Mouse (Mus musculus) embryo, embryonic 10 days (tissue): ENCODE measurements around the gene Prmt3.
A peak's percentile ranks its signal among the peaks of the same experiment; 100 is the strongest.

Experiments
- DNase-seq: peaks from one replicate; pipeline ENCODE4 v3.0.0-alpha.2; 2015; ENCODE audit warnings: low spot score

The Prmt3 gene

DNA sequence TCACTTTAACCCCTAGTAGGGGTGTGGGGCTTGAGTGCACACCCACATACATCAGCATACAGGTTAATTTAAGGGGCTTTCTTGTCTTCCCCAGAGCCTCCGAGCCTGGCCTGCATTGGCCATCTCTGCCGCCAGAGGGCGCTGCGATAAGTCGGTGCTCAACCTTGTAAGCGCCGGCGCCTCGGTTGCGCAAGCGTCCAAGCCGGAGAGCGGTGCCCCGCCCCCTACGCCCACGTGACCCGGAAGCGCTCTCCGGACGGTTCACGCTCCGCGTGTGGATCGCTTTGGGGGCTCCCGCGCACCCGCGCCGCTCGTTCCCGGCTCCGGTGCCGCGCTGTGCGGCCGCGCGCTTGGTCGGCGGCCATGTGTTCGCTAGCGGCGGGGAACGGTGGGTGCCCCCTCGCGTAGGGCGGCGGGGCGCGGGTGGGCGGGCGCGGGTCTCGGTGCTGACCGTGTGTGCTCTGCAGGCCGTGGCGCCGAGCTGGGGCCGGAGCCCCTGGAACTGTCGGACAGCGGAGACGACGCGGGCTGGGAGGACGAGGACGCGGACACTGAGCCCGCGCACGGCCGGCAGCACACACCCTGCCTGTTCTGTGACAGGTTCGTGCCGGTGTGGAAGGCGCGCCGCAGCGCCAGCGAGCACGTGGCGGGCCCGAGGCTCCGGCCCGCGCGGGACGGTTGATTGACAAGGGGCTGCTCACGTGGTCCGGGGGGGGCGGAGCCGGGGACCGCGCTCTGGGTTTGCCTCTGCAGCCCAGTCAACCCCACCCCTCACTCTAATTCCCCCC is at the start of gene Prmt3:
Prmt3 (plus strand) TSS at position 233 of the 788 bp plus-strand sequence.
- DNase-seq, result peak; percentile 98

DNA sequence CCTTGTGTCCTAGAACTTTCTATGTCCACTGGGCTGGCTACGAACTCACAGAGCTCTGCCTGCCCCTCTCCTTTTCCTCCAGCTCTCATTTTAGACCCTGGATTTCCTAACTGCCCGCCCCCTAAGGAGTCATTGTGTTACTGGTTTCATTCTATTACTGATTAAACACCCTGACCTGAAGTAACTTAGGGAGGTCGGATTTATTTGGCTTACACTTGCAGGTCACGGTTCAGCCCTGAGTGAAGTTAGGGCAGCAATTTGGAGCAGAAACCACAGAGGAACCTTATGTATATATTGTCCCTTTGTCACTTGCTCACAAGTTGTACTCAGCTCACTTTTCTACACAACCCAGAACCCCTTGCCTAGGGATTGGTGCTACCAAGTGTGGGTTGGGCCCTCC is 43.8 kb upstream of the Prmt3 start:
- no peak for DNase-seq

GRCm38 (mm10) chr7:49739448-49739847 is 38.7 kb upstream of the Prmt3 start:
- peak; percentile 9 for DNase-seq

- DNase-seq, result peak; percentile 39
Measured at GRCm38 (mm10) chr7:49741474-49741873, 36.7 kb upstream of the Prmt3 start.

DNA sequence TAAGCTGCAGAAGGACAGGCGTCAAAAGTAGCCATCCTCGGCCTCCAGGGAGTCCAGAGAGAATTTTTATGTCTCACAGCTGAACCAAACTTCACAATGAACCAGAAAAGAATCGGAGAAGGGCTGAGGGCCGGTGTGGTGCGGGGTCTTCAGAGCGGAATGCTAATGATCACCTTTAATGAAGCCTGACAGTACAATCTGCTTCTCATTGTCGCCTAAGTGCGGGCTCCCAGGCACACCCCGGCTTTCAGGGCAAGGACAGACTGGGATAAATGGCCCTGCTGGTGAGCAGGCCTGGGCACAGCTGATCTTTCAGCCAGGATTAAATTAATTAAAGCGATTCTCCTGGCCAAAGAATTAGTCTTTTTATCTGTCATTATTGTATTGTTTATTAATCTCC is 36.2 kb upstream of the Prmt3 start:
- DNase-seq, result peak; percentile 42

DNA sequence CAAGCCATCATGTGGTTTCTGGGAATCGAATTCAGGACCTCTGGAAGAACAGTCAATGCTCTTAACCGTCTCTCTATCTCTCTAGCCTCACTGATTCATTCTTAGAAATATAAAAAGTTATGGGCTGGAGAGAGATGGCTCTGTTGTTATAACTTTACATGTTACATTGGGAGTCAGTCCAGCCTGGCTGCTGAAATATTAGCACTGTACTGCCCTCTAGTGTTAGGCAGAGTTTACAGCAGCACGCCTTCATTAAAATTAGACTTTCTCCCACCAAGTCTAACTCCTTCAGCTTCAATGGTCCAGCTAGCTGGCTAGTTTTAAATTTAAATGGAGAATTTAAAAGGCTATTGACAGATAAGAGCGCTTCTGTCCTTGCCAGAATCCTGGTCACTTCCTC is 27.0 kb upstream of the Prmt3 start:
- peak; percentile 76 for DNase-seq

DNA sequence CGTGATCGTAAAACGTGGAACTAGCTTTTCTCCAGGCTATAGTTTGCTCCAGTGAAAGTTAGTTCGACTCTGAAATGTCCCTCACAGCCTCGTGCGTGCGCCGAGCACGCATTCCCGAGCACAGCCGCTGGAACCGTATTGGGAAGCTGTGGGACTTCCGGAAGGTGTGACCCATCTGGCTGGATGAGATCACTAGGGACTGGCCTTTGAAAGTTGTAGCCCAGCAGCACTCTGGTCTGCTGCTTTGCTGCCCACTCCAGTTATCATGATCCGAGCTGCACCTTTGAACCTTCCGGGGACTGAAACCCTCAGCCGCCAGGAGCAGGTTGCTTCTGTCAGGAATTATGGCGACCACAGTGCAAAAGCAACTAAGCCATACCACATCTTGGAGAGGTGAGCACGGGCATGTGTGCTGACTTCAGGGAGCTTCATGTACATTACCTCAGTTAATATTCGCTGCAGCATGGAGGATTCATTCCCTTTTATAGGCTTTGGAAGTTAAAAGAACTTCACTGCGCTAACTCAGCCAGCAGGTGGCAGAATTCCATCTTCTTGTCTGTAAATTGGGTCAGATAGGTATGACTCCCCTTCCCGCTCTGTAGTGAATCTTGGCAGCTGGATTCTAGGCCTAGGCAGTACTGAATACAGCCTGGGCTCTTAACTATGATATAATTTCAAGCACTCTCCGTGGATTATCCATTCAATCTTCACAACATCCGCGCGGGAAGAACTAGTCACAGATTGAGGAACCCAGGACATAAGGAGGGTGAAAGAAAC is 25.2 kb upstream of the Prmt3 start:
- DNase-seq, result peak; percentile 79

GRCm38 (mm10) chr7:49754767-49755166 is 23.4 kb upstream of the Prmt3 start:
- peak; percentile 75 for DNase-seq

DNA sequence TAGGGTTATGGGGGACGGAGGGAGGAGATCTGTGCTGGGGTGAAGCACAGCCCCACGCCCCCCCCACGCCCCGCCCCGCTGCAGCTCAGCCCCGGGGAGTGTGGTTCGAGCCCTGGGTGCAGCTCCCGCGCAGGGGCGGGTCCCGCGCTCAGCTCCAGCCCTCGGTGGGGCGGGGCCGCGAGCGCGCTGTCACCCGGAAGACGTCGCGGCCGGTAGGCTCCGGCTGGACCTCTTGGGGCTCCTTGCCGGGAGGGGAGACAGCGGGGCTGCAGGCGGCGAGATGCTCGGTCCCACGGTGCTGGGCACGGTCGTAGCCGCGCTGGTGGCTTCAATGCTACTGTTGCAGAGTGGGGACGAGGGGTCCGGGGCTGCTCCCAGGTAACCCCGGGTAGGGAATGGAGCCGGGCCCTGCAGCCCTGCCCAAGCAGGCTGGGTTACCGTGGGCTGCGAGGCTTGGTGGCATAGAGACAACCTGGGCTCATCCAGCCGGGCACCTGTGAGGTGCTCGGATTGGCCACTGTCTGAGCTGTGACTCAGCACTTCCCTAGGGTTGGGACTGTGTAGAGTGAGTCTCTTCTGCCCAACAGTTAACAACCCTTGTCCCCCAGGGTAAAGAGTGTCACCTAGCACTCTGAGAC is 19.1 kb upstream of the Prmt3 start, which contains the start of gene Htatip2:
Htatip2 (plus strand) TSS at position 182 of the 638 bp plus-strand sequence.
- DNase-seq, result peak; percentile 52

- DNase-seq, result no peak
Measured at GRCm38 (mm10) chr7:49762605-49763004, 15.5 kb upstream of the Prmt3 start.

DNA sequence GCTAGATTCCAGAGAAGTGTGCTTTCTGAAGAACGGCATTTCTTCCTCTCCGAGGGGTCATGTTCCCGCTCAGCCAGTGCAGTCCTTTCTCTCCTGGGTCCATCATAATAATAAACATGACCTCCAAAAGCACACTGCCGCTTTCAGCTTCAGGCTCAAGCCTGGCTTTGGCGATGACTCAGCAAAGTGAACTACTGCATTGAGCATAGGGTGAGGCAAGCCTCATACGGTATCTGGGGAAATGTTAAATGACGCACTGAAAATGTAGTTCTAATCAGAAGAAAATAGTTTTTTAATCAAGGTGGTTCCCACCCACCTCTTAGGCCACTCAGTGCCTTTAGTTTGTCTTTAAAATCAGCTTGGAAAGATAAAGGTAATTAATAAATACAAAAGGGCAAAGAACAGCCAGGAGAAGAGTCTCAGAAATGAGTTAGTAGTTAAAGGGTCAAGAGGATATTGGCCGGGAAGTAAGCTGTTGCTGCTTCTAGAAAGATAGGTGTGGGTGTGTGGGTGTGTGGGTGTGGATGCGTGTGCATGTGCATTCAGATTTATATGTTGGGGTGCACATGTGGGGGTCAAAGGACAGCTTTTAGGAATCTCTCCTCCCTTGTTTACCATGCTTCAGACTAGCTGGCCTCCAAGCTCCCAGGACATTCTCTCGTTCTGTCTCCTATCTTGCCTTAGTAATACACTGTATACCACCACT is 14.0 kb upstream of the Prmt3 start:
- DNase-seq, result peak; percentile 44

DNA sequence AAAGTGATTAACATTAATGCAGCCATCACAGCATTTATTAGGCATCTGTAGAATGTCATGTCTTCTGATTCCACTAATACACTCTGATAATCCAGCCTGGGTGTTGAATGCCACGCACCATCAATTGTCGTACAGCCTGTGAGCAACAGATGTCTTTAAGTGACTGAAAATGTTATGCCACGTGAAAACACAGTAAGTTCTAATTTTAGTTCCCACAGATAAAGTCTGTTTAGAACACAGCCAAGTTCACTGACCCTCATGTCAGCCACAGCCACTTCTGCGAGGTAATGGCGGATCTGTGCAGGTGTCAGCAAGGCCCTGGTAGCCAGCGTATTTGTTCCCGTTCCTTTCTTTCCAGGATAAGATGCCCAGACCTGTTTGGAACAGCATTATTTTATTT is 12.0 kb upstream of the Prmt3 start:
- no peak for DNase-seq

- DNase-seq, result no peak
Measured at GRCm38 (mm10) chr7:49768509-49768908, 9.6 kb upstream of the Prmt3 start.

DNA sequence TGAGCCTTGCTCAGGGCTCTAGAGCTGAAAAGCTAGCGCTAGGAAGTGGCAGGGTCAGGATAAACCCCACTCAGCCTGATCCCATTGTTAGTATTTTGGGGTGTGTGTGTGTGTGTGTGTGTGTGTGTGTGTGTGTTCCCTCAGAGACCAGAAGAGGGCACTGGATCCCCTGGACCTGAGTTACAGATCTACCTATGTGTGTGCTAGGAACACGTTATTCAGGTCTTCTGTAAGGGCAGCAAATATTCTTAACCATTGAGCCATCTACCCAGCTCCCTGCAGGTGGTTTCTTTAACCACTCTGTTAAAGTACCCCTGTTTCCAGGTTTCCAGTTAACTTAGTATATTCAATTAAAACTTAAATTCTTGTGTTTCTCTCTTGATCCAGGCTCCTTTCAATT is 3.8 kb upstream of the Prmt3 start:
- no peak for DNase-seq

DNA sequence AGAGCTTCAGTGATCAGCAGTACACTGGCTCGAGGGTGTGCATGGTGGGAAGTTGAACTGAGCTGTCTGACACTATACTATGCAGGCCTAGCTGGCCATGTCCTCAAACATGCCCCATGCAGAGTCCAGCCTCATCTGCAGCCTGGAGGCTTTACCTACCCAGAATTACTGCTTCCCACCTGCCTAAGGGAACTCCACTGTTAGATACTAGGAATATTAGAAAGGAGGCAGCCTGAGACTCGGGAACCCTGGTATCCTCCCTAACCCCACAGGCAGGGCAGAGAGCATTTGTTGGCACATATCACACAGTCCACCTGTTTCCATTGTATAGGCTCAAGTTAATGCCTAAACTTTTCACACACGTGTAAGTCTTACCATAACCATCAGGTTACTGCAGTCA is 561 bp upstream of the Prmt3 start:
- DNase-seq, result no peak

DNA sequence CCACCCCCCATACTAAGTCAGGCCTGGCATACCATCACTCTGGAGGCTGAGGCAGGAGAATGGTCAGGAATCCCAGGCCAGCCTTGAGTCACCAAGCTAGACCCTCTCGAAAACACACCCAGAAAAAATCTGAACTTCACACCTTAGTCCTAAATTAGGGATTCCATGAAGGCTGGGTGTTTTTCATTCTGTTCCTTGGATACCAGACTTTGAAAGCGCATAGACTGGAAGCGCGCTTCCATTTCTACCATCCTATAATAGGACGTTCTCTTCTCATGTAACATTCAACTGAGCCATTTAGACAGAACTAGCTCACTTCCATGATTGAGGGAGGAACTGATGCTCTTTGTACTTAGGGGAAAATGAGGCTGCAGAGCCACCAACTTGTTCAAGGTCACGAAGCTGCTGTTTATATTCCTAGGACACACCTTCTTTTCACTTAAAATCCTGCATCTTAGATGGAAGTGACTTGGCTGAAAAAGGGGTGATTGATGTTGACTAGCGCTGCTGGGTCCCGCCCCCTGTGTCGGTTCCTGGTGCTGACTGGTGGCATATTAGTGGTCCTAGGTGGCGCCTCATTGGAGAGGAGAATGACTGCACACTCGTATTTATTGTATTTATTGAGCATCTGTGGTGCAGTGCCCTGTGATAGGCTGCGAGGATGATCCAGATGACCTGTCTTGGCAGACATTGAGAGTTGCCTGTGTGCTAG is 914 bp downstream of the Prmt3 start:
- peak; percentile 17 for DNase-seq

GRCm38 (mm10) chr7:49783017-49783416 is 4.9 kb downstream of the Prmt3 start:
- no peak for DNase-seq

DNA sequence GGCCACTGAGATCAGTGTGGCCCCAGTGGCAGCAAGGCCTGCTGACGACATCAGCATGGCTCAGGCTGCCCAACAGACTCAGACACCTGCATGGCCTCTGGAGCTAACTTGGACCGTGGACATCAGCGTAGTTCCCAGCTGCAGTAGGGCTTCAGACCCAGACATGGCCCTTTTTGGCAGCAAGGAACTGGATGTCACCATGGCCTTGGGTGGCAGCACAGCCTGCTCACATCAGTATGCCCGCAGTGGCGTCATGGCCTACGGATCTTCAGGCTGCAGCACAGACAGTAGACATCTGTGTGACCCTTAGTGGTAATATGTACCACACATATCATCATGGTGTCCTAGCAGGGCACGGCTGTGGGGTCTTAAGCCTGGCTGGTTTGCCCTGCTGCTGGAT is 7.0 kb downstream of the Prmt3 start:
- no peak for DNase-seq

GRCm38 (mm10) chr7:49786618-49787382 is 8.7 kb downstream of the Prmt3 start:
- peak; percentile 22 for DNase-seq

- DNase-seq, result no peak
Measured at GRCm38 (mm10) chr7:49787383-49787645, 9.2 kb downstream of the Prmt3 start.

- no peak for DNase-seq
Measured at GRCm38 (mm10) chr7:49794304-49794703, 16.2 kb downstream of the Prmt3 start.
